Mouse (Mus musculus): ENCODE data around the gene Elob. TPM values are rescaled to one million over a fixed set of nuclear protein-coding genes. Genes with fewer than 3 reads are reported as not detected.

The Elob gene
- total RNA-seq (2023): 121 and 182 TPM in 2 replicates

DNA sequence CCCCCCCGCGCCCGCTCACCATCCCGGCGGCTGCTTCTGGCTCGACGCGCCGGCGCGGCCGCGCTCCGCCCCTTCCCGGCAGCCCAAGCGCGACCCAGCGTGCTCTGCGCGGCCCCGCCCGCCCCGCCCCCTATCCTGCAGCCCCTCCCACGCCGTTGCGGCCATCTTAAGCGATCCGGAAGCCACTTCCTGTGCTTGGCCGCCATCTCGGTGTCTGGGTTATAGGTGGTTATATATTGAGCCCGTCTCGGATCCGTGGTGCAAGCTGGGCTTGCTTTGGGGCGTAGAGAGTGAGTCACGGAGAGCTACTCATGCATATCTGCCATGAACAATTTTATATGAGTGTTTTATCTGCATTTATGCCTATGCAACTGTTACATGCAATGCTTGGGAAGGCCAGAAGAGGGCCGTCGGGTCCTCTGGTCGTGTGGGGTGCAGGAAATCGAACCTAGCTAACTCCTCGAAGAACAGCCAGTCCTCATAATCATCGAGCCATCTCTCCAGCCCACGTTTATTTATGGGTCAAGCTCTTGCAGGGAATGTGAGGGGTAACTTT lies at the start of gene Elob:
Elob (minus strand) TSS at position 73 of the 556 bp plus-strand sequence.

DNA sequence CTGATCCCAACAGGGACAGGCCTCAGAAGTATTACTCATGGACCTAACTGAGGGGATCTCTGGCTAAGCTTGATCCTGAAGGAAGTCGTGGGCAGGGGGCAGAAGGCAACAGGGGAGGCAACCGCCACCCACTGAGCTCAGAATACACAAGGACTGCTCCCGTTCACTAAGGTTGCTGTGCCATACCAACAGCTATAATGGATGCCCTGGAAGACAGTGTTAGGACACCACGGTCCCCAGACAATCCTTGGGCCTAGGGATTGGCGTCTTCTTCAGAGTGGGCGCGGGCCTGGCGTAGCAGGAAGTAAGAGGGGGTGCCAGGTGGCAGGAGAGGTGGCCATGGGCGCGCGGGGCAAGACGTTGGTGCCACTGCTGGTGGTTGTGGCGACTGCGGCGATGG lies 38.8 kb upstream of the Elob start, which contains the start of gene Prss21:
Prss21 (plus strand) TSS at position 301 of the 400 bp plus-strand sequence.

DNA sequence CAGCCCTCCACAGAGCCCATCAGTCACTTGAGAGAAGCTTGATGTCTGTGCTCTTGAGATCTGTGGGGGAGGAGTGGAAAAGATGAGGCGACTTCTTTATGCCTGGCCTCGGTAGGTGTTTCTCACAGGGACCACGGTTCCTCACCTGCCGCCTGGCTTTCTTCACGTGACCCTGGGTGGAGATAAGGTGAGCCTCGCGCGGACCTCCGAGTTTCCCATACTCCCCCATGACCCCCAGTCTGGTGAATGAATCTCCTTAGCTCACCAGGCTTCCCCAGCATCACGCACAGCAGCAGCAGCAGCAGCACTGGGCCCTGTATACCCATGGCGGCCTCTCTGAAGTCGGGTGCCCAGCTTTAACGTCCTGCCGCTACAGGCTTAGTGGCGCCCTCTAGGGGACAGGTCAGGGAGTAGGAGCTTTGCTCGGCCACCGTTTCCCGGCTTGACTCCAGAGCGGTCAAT lies 14.9 kb upstream of the Elob start, which contains the start of the genes Prss32 and Prss41:
Prss32 (plus strand) TSS at position 44 of the 462 bp plus-strand sequence.
Prss41 (minus strand) TSS at position 361 of the 462 bp plus-strand sequence.

DNA sequence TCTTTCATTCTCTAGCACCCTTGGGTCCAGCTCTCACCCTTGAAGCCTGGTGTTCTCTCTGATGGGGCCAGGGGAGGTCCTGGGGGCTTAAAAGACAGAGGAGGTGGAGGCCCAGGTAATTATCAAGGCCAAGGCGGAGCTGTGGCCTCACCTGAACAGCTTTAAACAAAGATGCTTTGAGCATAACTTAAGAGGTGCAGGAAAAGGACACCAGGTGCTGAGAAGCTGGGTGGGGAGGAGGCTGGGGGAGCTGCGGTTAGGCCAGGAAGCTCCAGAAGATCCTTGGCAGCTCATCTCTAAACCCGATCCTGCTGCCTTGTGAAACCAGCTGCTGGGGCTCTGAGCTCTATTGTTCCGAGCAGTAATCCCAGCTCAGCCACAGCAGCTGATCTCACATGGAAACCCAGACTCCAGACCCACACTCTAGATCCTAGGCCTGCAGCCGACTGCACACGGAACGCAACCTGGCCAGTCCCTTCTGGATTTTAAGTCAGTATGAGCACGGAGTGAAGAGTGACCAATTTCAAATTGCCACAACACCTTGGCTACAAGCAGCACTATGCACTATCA lies 7.2 kb upstream of the Elob start, which contains the start of gene Prss33:
Prss33 (minus strand) TSS at position 51 of the 570 bp plus-strand sequence.

DNA sequence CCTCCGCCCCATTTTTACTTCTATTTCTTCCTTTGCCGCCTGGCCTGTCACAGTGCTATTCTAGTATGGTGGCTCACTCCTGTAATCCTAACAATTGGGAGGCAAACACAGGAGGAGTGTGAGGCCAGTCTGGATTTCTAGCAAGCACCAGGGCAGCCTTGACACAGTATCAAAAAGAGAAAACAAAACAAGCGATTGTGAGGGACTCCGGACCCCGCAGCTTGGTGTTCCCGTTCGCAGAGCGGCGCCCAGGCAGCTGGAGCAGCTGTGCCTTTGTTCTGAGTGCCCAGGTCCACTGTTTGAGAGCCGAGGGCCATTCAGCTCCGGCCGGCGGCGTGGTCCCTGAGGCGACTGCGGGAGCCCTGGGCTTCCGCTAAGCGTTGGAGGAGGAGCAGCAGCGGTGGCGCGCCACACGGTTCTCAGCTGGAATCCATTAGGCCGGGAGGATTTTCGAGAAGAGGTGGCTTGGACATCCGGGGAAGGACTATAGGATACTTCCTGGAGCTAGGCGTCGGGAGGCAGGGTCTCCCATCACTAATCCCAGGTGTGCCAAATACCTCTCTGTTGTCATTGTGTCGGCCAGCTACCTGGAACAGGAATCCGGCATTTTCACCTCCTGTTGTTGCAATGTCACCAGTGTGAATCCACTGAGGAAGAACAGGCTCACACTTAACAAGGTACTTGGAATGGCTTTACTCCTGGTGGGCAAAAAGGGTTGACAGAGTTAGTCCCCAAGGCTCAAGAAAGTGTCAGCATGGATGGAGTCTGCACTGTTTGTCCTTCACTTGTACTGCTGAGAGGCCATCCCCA lies 38.5 kb downstream of the Elob start, which contains the start of gene Srrm2:
Srrm2 (plus strand) TSS at position 264 of the 810 bp plus-strand sequence.

DNA sequence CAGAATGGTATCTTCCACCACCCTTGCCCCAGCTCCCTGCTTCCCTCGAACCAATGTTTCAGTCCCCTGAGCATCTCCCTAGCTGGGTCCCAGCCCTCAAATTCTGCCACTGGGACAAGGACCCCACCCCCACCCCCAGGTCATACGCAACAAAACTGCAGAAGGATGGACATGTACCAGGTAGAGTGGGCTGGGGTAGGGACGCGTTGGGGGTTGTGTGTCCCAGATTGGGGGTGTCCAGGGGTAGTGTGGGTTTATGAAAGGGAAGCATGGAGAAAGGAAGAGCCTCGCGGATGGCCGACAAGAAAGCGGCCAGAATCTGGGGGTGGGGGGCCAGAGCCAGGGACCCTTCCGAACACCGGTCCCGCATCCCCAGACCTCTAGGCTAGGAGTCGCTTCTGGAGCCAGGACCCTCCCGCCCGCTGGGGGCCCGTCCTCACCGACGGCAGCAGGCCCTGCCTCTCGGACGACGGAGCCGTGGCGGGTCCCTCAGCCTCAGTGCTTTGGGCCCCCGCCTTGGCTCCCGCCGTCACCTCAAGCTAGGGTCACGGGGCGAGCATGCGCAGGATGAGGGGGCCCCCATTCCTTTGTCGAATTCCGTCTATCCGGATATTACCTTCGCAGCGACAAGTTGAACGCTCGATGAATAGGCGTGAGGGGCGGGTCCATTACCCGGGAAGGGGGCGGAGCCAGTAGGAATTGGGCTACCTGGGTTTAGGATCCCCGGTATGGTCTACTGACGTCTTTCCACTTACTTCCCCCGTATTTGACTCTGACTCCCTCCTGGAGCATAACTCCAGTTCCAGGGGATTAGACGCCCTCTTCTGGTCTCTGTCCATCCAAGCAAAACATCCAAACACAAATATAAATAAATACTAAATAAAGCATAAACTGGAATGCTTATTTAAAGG lies 43.1 kb downstream of the Elob start, which contains the start of gene Flywch2:
Flywch2 (minus strand) TSS at position 521 of the 911 bp plus-strand sequence.

Other genes with a start within 250 kb of the Elob start
- gene Zfp13, start 229.6 kb downstream of the Elob start, total RNA-seq (2023): not detected in 2 replicates
- 0.27 TPM in 1 of 2 replicates, not detected in the other for gene Zscan10, start 228.3 kb downstream of the Elob start, total RNA-seq (2023)
- 177 and 198 TPM in 2 replicates for gene Mmp25, start 183.9 kb downstream of the Elob start, total RNA-seq (2023)
- gene Bicdl2, start 168.6 kb downstream of the Elob start, total RNA-seq (2023): 2.2 and 2.5 TPM in 2 replicates
- 50.8 and 57.7 TPM in 2 replicates for gene Hcfc1r1, start 155.5 kb downstream of the Elob start, total RNA-seq (2023)
- 14.7 and 18.6 TPM in 2 replicates for gene Thoc6, start 155.3 kb downstream of the Elob start, total RNA-seq (2023)
- gene Tnfrsf12a, start 151.7 kb downstream of the Elob start, total RNA-seq (2023): 12.7 and 14.8 TPM in 2 replicates
- not detected in 2 replicates for gene Cldn6, start 149.9 kb downstream of the Elob start, total RNA-seq (2023)
- gene Cldn9, start 145.1 kb downstream of the Elob start, total RNA-seq (2023): not detected in 2 replicates
- gene 1520401A03Rik, start 106.4 kb downstream of the Elob start, total RNA-seq (2023): 0.28 TPM in 1 of 2 replicates, not detected in the other
- gene Pkmyt1, start 102.8 kb downstream of the Elob start, total RNA-seq (2023): 39.1 and 51.5 TPM in 2 replicates
- 2.1 and 2.5 TPM in 2 replicates for gene Paqr4, start 88.3 kb downstream of the Elob start, total RNA-seq (2023)
- not detected in 2 replicates for gene Kremen2, start 83.3 kb downstream of the Elob start, total RNA-seq (2023)
- 6.7 and 7.9 TPM in 2 replicates for gene Flywch1, start 57.5 kb downstream of the Elob start, total RNA-seq (2023)
- gene Flywch2, start 43.1 kb downstream of the Elob start, total RNA-seq (2023): not detected in 2 replicates
- gene Srrm2, start 38.6 kb downstream of the Elob start, total RNA-seq (2023): 630 and 877 TPM in 2 replicates
- not detected in 2 replicates for gene Prss33, start 6.9 kb upstream of the Elob start, total RNA-seq (2023)
- gene Prss32, start 14.7 kb upstream of the Elob start, total RNA-seq (2023): not detected in 2 replicates
- not detected in 2 replicates for gene Prss41, start 15.0 kb upstream of the Elob start, total RNA-seq (2023)
- not detected in 2 replicates for gene Prss21, start 38.9 kb upstream of the Elob start, total RNA-seq (2023)
- gene Dcpp1, start 51.7 kb upstream of the Elob start, total RNA-seq (2023): not detected in 2 replicates
- gene Dcpp2, start 51.7 kb upstream of the Elob start, total RNA-seq (2023): not detected in 2 replicates
- gene Dcpp3, start 88.3 kb upstream of the Elob start, total RNA-seq (2023): not detected in 2 replicates
- not detected in 2 replicates for gene Sbp, start 112.5 kb upstream of the Elob start, total RNA-seq (2023)
- gene Sbpl, start 126.1 kb upstream of the Elob start, total RNA-seq (2023): not detected in 2 replicates
- gene Prss30, start 151.4 kb upstream of the Elob start, total RNA-seq (2023): not detected in 2 replicates
- gene Prss22, start 169.0 kb upstream of the Elob start, total RNA-seq (2023): not detected in 2 replicates
- not detected in 2 replicates for gene Prss27, start 209.0 kb upstream of the Elob start, total RNA-seq (2023)
- 13.0 and 13.8 TPM in 2 replicates for gene Kctd5, start 244.3 kb upstream of the Elob start, total RNA-seq (2023)